Mouse (Mus musculus): Measurements from ENCODE around the gene Gp5. TPM values are rescaled to one million over a fixed set of nuclear protein-coding genes. Genes with fewer than 3 reads are reported as not detected.

Gp5 gene
- polyA plus RNA-seq, 1 experiment: 0.38 TPM

DNA sequence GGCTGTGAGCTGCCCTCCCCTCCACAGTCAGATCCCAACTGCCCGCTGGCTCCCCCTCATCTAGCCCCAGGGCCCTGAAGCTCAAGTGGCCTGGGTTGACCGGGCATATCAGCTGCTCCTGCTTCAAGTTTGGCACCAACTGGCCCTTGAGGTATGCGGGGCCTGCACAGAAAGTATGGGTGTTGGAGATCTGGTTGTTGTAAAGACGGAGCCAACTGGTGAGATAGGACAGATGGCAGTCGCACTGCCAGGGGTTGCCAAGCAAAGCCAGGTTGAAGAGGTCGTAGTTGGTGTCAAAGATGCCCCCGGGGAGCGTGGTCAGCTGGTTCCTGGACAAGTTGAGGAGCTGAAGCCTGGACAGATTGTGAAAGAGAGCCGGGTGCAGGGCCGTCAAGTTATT lies 51.1 kb downstream of the Gp5 start:
- WGBS: 87% methylated on average over 10 of the region's 10 CpGs
- no peak overlapping the region for H3K4me3 ChIP-seq (ENCODE audit: low read depth, low read length)
- H3K27ac ChIP-seq (ENCODE audit: insufficient read depth, low read depth, low read length): no peak overlapping the region
- TF ChIP-seq POLR2A (IDR thresholded peaks at IDR 0.05; ENCODE audit: low read depth, low read length): no peak
- no peak for TF ChIP-seq CTCF (IDR thresholded peaks at IDR 0.05; ENCODE audit: extremely low read depth, insufficient read length, insufficient replicate concordance, low read depth, low read length)
- H3K27me3 ChIP-seq (ENCODE audit: control insufficient read depth, insufficient read depth, low read length): no peaks in the 10 kb centered on the region
- no peaks in the 10 kb centered on the region for H3K36me3 ChIP-seq (ENCODE audit: control insufficient read depth, insufficient read depth, low read length)
- H3K4me1 ChIP-seq (ENCODE audit: control insufficient read depth, insufficient read depth, insufficient read length, low read length): 0 out of 2 replicates have a peak, but pooled peaks cover 2% of the 10 kb centered on the region

DNA sequence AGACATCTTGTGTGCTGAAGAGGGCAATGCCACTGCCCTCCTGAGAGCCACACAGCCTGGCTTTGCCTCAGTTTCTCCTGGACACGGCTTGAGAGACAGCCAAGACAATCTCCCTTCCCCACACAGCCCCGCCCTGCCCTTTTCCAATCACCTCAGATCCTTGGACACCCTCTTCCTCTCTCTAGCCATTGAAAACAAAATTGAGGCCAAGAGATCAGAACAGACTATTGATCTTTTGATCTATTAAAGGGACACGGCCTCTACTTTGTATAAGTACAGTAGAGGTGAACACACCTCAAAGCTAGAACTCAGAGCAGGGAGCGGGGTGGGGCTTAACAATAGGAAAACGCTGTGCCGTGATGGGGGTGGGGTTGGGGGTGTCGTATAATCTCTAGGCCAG lies 52.1 kb downstream of the Gp5 start:
- H3K27ac ChIP-seq (ENCODE audit: insufficient read depth, low read depth, low read length): no peak overlapping the region
- H3K36me3 ChIP-seq (ENCODE audit: control insufficient read depth, insufficient read depth, low read length): no peaks in the 10 kb centered on the region
- TF ChIP-seq POLR2A (IDR thresholded peaks at IDR 0.05; ENCODE audit: low read depth, low read length): no peak
- TF ChIP-seq CTCF (IDR thresholded peaks at IDR 0.05; ENCODE audit: extremely low read depth, insufficient read length, insufficient replicate concordance, low read depth, low read length): no peak
- no peak overlapping the region for H3K4me3 ChIP-seq (ENCODE audit: low read depth, low read length)
- 0 out of 2 replicates have a peak, but pooled peaks cover 2% of the 10 kb centered on the region for H3K4me1 ChIP-seq (ENCODE audit: control insufficient read depth, insufficient read depth, insufficient read length, low read length)
- H3K27me3 ChIP-seq (ENCODE audit: control insufficient read depth, insufficient read depth, low read length): no peaks in the 10 kb centered on the region
- 66% methylated on average over 7 of the region's 7 CpGs for WGBS

DNA sequence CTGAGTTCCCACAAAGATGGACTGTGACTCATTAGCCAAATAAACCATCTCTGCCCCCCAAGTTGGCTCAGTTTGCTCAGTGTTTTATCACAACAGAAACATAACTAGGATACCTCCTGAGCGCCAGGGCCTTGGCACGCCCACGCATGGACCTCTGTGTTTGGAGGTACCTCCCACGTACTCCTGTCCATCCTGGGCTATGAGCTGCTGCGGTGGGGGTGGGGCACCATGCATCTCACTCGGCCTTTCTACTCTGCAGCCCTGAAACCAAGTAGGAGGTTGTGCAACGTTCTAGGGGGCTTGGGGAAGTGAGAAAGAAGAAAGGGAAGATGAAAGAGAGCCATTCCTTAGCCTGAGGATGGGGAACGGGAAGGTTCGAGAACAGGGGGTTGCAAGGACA lies 52.9 kb downstream of the Gp5 start:
- TF ChIP-seq CTCF (IDR thresholded peaks at IDR 0.05; ENCODE audit: extremely low read depth, insufficient read length, insufficient replicate concordance, low read depth, low read length) (no peak), POLR2A (IDR thresholded peaks at IDR 0.05; ENCODE audit: low read depth, low read length) (no peak)
- peaks cover 2% of the 10 kb centered on the region; the same call in 1 of the 2 replicates for H3K4me1 ChIP-seq (ENCODE audit: control insufficient read depth, insufficient read depth, insufficient read length, low read length)

More for the DNA sequence above, 52.9 kb downstream of the Gp5 start:
- WGBS: 36% methylated on average over 9 of the region's 9 CpGs
- H3K36me3 ChIP-seq (ENCODE audit: control insufficient read depth, insufficient read depth, low read length): no peaks in the 10 kb centered on the region
- no peaks in the 10 kb centered on the region for H3K27me3 ChIP-seq (ENCODE audit: control insufficient read depth, insufficient read depth, low read length)
- H3K4me3 ChIP-seq (ENCODE audit: low read depth, low read length): no peak overlapping the region
- no peak overlapping the region for H3K27ac ChIP-seq (ENCODE audit: insufficient read depth, low read depth, low read length)

Other genes starting within 250 kb of the Gp5 start
- gene Hes1, start 246.4 kb downstream of the Gp5 start, polyA plus RNA-seq (2012; rRNA removed): 135 and 295 TPM in 2 replicates
- 0.06 and 2.2 TPM in 2 replicates for gene Cpn2, start 43.3 kb downstream of the Gp5 start, polyA plus RNA-seq (2012; rRNA removed)
- 0.06 TPM in 1 of 2 replicates, not detected in the other for gene Lrrc15, start 27.5 kb downstream of the Gp5 start, polyA plus RNA-seq (2012; rRNA removed)
- 7.4 and 22.8 TPM in 2 replicates for gene Atp13a3, start 95.2 kb upstream of the Gp5 start, polyA plus RNA-seq (2012; rRNA removed)
- gene Tmem44, start 240.1 kb upstream of the Gp5 start, polyA plus RNA-seq (2012; rRNA removed): 1.2 and 3.0 TPM in 2 replicates